8 mouse cellular contexts compared by ENCODE assay signal in the genomic region with DNA sequence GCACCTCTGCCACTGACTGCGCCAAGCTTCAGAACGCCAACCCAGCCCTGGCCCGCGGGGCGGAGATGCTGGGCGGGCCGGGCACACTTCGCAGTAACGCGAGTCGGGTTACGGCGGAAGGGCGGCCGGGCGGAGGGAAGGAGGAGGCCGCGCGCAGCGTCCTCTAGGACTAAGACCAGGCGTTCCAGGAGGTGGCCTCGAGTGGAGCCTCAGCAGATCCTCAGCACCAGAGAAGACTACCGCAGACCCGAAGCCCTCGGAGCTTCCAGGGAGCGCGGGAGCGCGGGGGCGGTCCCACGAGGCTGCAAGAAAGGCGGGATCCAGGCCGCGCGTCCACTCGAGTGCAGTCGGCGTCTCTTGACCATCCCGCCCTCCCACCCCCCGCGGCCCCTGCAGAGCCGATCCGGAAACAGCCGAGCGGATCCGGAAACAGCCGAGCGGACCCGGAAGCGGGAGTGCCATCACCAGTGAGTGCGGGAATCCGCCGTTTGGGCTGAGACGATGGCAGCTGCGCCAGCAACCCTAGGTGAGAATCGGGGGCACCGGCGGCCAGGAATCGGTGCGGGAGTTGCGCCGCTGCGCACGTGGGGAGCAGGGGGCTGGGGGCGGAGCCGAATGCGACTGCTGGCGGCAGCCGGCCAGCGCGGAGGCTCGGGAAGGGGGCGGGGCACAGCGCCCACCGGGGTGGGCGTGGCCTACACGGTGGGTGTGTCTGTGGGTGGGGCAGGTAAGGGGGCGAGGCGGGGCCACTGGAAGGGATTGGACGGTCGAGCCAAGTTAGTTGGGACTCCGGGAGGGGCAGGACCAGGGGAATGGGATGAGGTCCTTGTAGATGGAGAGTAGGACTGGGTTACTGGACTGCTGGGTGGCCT. TPM values are rescaled to one million over a fixed set of nuclear protein-coding genes. Genes with fewer than 3 reads are reported as not detected.
DNase-seq lines count a peak whose midpoint lies in the region; ATAC-seq and TF ChIP-seq lines count a peak whose summit lies in the region.

TSS of gene Rabep2 (plus strand) at position 129 of the 872 bp plus-strand sequence.

- H3K79me2 ChIP-seq in C2C12 (ENCODE audit: control insufficient read depth, insufficient read depth): no peaks in the 10 kb centered on the region

- H3K9me3 ChIP-seq in erythroblast, embryonic 14.5 days (ENCODE audit: control insufficient read depth, low read length): peaks cover 11% of the 10 kb centered on the region
- peaks cover 4% of the 10 kb centered on the region; the same call in 1 of the 2 replicates for H3K9me3 ChIP-seq in heart, embryonic 12.5 days (replicated peaks)
- no peaks in the 10 kb centered on the region for H3K9me3 ChIP-seq in kidney, postnatal 0 days (replicated peaks; ENCODE audit: low read length)
- peaks cover 3% of the 10 kb centered on the region; the same call in 1 of the 2 replicates for H3K9me3 ChIP-seq in liver, embryonic 11.5 days (ENCODE audit: control insufficient read depth, low read length)
- H3K9me3 ChIP-seq in stomach, embryonic 14.5 days (ENCODE audit: control insufficient read depth, low read depth, low read length): no peaks in the 10 kb centered on the region; the same call in 1 of the 2 replicates

- H3K36me3 ChIP-seq in C2C12 (ENCODE audit: control insufficient read depth, insufficient read depth): peaks cover 13% of the 10 kb centered on the region
- H3K36me3 ChIP-seq in erythroblast, embryonic 14.5 days (ENCODE audit: control insufficient read depth): peaks cover 2% of the 10 kb centered on the region; the same call in 1 of the 2 replicates
- peaks cover 19% of the 10 kb centered on the region for H3K36me3 ChIP-seq in heart, embryonic 12.5 days
- no peaks in the 10 kb centered on the region for H3K36me3 ChIP-seq in kidney, postnatal 0 days (ENCODE audit: insufficient read depth, low read length)
- no peaks in the 10 kb centered on the region for H3K36me3 ChIP-seq in liver, embryonic 11.5 days (ENCODE audit: control insufficient read depth, insufficient read depth, low read length)
- H3K36me3 ChIP-seq in stomach, embryonic 14.5 days (ENCODE audit: control insufficient read depth, insufficient read depth, low read length): peaks cover 3% of the 10 kb centered on the region; the same call in 1 of the 2 replicates

- peak within 1 kb of the TSS; percentile 84 for H3K4me2 ChIP-seq in heart, embryonic 12.5 days
- peak within 1 kb of the TSS; percentile 76 for H3K4me2 ChIP-seq in kidney, postnatal 0 days (ENCODE audit: low read length)
- H3K4me2 ChIP-seq in liver, embryonic 11.5 days: peak within 1 kb of the TSS; percentile 96
- peak within 1 kb of the TSS; percentile 75 for H3K4me2 ChIP-seq in stomach, embryonic 14.5 days (replicated peaks; ENCODE audit: low read depth, low read length)

- no peaks in the 10 kb centered on the region for H3K79me3 ChIP-seq in C2C12 (ENCODE audit: low read depth)

- H3K27ac ChIP-seq in heart, embryonic 12.5 days (ENCODE audit: poor library complexity, severe bottlenecking): peak within 1 kb of the TSS; percentile 89
- peak within 1 kb of the TSS; percentile 95 for H3K27ac ChIP-seq in kidney, postnatal 0 days
- peak within 1 kb of the TSS; percentile 91 for H3K27ac ChIP-seq in liver, embryonic 11.5 days (ENCODE audit: low read depth, low read length)
- peak within 1 kb of the TSS; percentile 84 for H3K27ac ChIP-seq in stomach, embryonic 14.5 days (ENCODE audit: low read length)

- no peaks in the 10 kb centered on the region for H3K27me3 ChIP-seq in C2C12 (ENCODE audit: control insufficient read depth, insufficient read depth, insufficient read length)
- peaks cover 9% of the 10 kb centered on the region for H3K27me3 ChIP-seq in erythroblast, embryonic 14.5 days (ENCODE audit: control insufficient read depth)
- no peaks in the 10 kb centered on the region for H3K27me3 ChIP-seq in heart, embryonic 12.5 days (replicated peaks)
- H3K27me3 ChIP-seq in kidney, postnatal 0 days (ENCODE audit: insufficient read depth, low read length): no peaks in the 10 kb centered on the region
- no peaks in the 10 kb centered on the region for H3K27me3 ChIP-seq in liver, embryonic 11.5 days (replicated peaks; ENCODE audit: control insufficient read depth, insufficient read depth, low read length)
- no peaks in the 10 kb centered on the region for H3K27me3 ChIP-seq in stomach, embryonic 14.5 days (ENCODE audit: control insufficient read depth, insufficient read depth, low read length)

- ATAC-seq in heart, embryonic 12.5 days (ENCODE audit: insufficient number of reproducible peaks, low FRiP score): peak; percentile 93
- ATAC-seq in kidney, postnatal 0 days (replicated peaks; ENCODE audit: low FRiP score, low read depth): peak; percentile 92
- ATAC-seq in liver, embryonic 11.5 days (replicated peaks; ENCODE audit: low FRiP score): peak; percentile 85
- ATAC-seq in stomach, embryonic 14.5 days (ENCODE audit: insufficient number of reproducible peaks, insufficient read depth, low FRiP score, low read depth): peak; percentile 93

- WGBS in heart, embryonic 12.5 days: under 1% methylated on average over 82 of the region's 82 CpGs
- 0% methylated on average over 80 of the region's 82 CpGs for WGBS in kidney, postnatal 0 days
- WGBS in liver, embryonic 11.5 days: under 1% methylated on average over 82 of the region's 82 CpGs
- WGBS in stomach, embryonic 14.5 days: under 1% methylated on average over 76 of the region's 82 CpGs

- peak within 1 kb of the TSS; percentile 86 for H3K9ac ChIP-seq in heart, embryonic 12.5 days
- H3K9ac ChIP-seq in kidney, postnatal 0 days (ENCODE audit: low read depth, low read length): peak within 1 kb of the TSS; percentile 73
- peak within 1 kb of the TSS; percentile 80 for H3K9ac ChIP-seq in liver, embryonic 11.5 days (ENCODE audit: low read depth, low read length)
- peak within 1 kb of the TSS; percentile 61 for H3K9ac ChIP-seq in stomach, embryonic 14.5 days (replicated peaks; ENCODE audit: low read depth, low read length)

- H3K4me1 ChIP-seq in erythroblast, embryonic 14.5 days (ENCODE audit: control insufficient read depth): peaks cover 29% of the 10 kb centered on the region
- peaks cover 18% of the 10 kb centered on the region for H3K4me1 ChIP-seq in heart, embryonic 12.5 days (replicated peaks)
- peaks cover 4% of the 10 kb centered on the region; the same call in 1 of the 2 replicates for H3K4me1 ChIP-seq in kidney, postnatal 0 days (replicated peaks; ENCODE audit: insufficient read depth, low read length)
- H3K4me1 ChIP-seq in liver, embryonic 11.5 days (replicated peaks; ENCODE audit: control insufficient read depth, insufficient read depth, low read length): peaks cover 13% of the 10 kb centered on the region
- peaks cover 10% of the 10 kb centered on the region for H3K4me1 ChIP-seq in stomach, embryonic 14.5 days (ENCODE audit: control insufficient read depth, insufficient read depth, low read length)

- TF ChIP-seq CTCF in C2C12 (IDR thresholded peaks at IDR 0.05; ENCODE audit: control insufficient read depth, insufficient read depth, insufficient read length): no peak
- no peak for TF ChIP-seq CTCF in brain, embryonic 14.5 days (IDR thresholded peaks at IDR 0.05; ENCODE audit: borderline replicate concordance, extremely low read depth, insufficient read depth, insufficient read length)
- TF ChIP-seq CTCF in kidney, postnatal 0 days (IDR thresholded peaks at IDR 0.05; ENCODE audit: low read depth): no peak

- peak; percentile 62; the same call in 1 of the 2 replicates for TF ChIP-seq POLR2A in brain, embryonic 14.5 days (IDR thresholded peaks at IDR 0.05; ENCODE audit: borderline replicate concordance, extremely low read depth, insufficient read depth, insufficient read length, poor library complexity, severe bottlenecking)

- peak within 1 kb of the TSS; percentile 96 for H3ac ChIP-seq in C2C12 (ENCODE audit: control insufficient read depth, insufficient read length, low read depth)

- peak within 1 kb of the TSS; percentile 37 for H3K4me3 ChIP-seq in C2C12 (ENCODE audit: insufficient read depth, poor library complexity, severe bottlenecking)
- H3K4me3 ChIP-seq in erythroblast, embryonic 14.5 days (replicated peaks): peak within 1 kb of the TSS; percentile 81
- peak within 1 kb of the TSS; percentile 76 for H3K4me3 ChIP-seq in heart, embryonic 12.5 days
- H3K4me3 ChIP-seq in kidney, postnatal 0 days (replicated peaks; ENCODE audit: low read depth, low read length): peak within 1 kb of the TSS; percentile 69
- peak within 1 kb of the TSS; percentile 71 for H3K4me3 ChIP-seq in liver, embryonic 11.5 days (ENCODE audit: low read depth, low read length)
- peak within 1 kb of the TSS; percentile 67 for H3K4me3 ChIP-seq in stomach, embryonic 14.5 days (ENCODE audit: low read depth, low read length)

- peak; percentile 95 for DNase-seq in brain, embryonic 14.5 days (ENCODE audit: low read depth)
- DNase-seq in kidney, postnatal 0 days (ENCODE audit: low spot score): peak; percentile 93
- DNase-seq in liver, embryonic 11.5 days (ENCODE audit: low spot score): peak; percentile 95
- peak; percentile 88 for DNase-seq in naive thymus-derived CD4-positive, alpha-beta T cell, adult 2 months (ENCODE audit: low read depth)

TF ChIP-seq in C2C12, 6 proteins besides CTCF, POLR2A, EP300 and RAD21:
- TF ChIP-seq CEBPB (IDR thresholded peaks at IDR 0.05; ENCODE audit: low read depth) (no peak), FOSL1 (IDR thresholded peaks at IDR 0.05; ENCODE audit: insufficient read depth, low read length, poor library complexity, severe bottlenecking) (no peak), USF1 (IDR thresholded peaks at IDR 0.05; ENCODE audit: low read depth) (no peak), MYOG (IDR thresholded peaks at IDR 0.05; ENCODE audit: control insufficient read depth, extremely low read depth, insufficient read length) (no peak), MAX (IDR thresholded peaks at IDR 0.05) (no peak), MYOD1 (IDR thresholded peaks at IDR 0.05; ENCODE audit: control insufficient read depth, insufficient read length, low read depth) (no peak)

RNA-seq across cellular contexts. Expression of gene Rabep2, which starts in this region (rescaled TPM):
- 17.5 TPM for polyA plus RNA-seq in C2C12 (2012; fragmentation: generic; extraction: Trizol)
- 22.1 and 25.2 TPM in 2 replicates for polyA plus RNA-seq in brain, embryonic 14.5 days (2012; rRNA removed)
- polyA plus RNA-seq in erythroblast, embryonic 14.5 days (2012): 0.67 and 0.68 TPM in 2 replicates
- 23.3 and 23.9 TPM in 2 replicates for polyA plus RNA-seq in heart, embryonic 12.5 days (2016; fragmentation: Nextera tagmentation; extraction: Ambion mirVana)
- 29.7 and 31.7 TPM in 2 replicates for polyA plus RNA-seq in kidney, postnatal 0 days (2015; fragmentation: Nextera tagmentation; extraction: Ambion mirVana)
- 15.6 and 16.0 TPM in 2 replicates for polyA plus RNA-seq in liver, embryonic 11.5 days (2014; fragmentation: Nextera tagmentation; extraction: Ambion mirVana)
- polyA plus RNA-seq in stomach, embryonic 14.5 days (2014; fragmentation: Nextera tagmentation; extraction: Ambion mirVana): 28.4 and 29.7 TPM in 2 replicates

Comparison
In these comparisons a context has a peak if more than half of its experiments do, and no peak if none do; other contexts are left out.
1. Peak in every context shown above with its lines: DNase-seq, ATAC-seq, H3K4me3 ChIP-seq and H3K27ac ChIP-seq.